Comparison of ENCODE assay signal across 10 mouse cellular contexts in the genomic region with DNA sequence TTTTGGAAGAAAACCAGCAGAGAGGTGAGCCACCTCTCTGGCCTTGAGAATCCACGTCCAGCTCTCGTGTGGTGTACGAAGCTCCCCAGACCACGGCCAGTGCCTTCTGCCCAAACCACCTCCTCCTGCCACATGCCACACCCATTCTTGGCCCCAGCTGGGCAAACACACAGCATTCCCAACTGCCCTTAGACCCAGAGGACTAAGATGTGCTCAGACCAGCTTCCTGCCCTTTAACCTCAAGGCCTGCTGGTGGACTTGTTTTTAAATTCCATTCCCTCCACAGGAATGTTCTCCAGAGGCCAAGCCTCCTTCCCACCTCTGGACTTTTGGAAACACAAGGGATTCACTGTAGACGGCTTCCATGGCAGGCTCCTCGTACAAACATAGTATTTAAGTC.
DNase-seq lines count a peak whose midpoint lies in the region; ATAC-seq and TF ChIP-seq lines count a peak whose summit lies in the region.
"Had no signal": no experiment of that assay in that cellular context is flagged by ENCODE, and none has a peak within 500 bp of the region (broad histone marks: within the 10 kb centered on the region; RNA-seq: fewer than 3 reads in every experiment).

No protein-coding gene starts in this region.

- peaks cover 25% of the 10 kb centered on the region for H3K27me3 ChIP-seq in midbrain, embryonic 10.5 days (ENCODE audit: low read depth, poor library complexity, severe bottlenecking)
- H3K27me3 ChIP-seq in midbrain, postnatal 0 days (ENCODE audit: insufficient read depth, low read length), result no peaks in the 10 kb centered on the region; the same call in 1 of the 2 replicates
- no peaks in the 10 kb centered on the region for H3K27me3 ChIP-seq in myocyte (ENCODE audit: control insufficient read depth, insufficient read depth, insufficient read length)

- WGBS in midbrain, embryonic 10.5 days, result 80% methylated on average over 6 of the region's 6 CpGs
- WGBS in midbrain, postnatal 0 days, result 76% methylated on average over 6 of the region's 6 CpGs

- no peaks in the 10 kb centered on the region for H3K79me2 ChIP-seq in myocyte (ENCODE audit: control insufficient read depth, insufficient read depth)

- H3ac ChIP-seq in myocyte (ENCODE audit: control insufficient read depth, insufficient read length), result no peak overlapping the region

- no peak for ATAC-seq in midbrain, postnatal 0 days (ENCODE audit: low FRiP score)
- ATAC-seq in erythroblast, adult 5-6 weeks (replicated peaks; ENCODE audit: low FRiP score, poor library complexity, severe bottlenecking), result no peak

- H3K4me1 ChIP-seq in midbrain, embryonic 10.5 days, result peaks cover 45% of the 10 kb centered on the region
- no peaks in the 10 kb centered on the region for H3K4me1 ChIP-seq in midbrain, postnatal 0 days (ENCODE audit: insufficient read depth, low read length)

- H3K9ac ChIP-seq in midbrain, postnatal 0 days (replicated peaks; ENCODE audit: low read length, poor library complexity, severe bottlenecking), result no peak overlapping the region

- no peak overlapping the region for H3K4me3 ChIP-seq in midbrain, embryonic 10.5 days
- no peak overlapping the region for H3K4me3 ChIP-seq in midbrain, postnatal 0 days (ENCODE audit: low read depth, low read length)
- no peak overlapping the region for H3K4me3 ChIP-seq in myocyte

- TF ChIP-seq CTCF in midbrain, postnatal 0 days (IDR thresholded peaks at IDR 0.05), result no peak

- TF ChIP-seq POLR2A in myocyte (IDR thresholded peaks at IDR 0.05; ENCODE audit: insufficient read length, low read depth), result no peak

- no peak overlapping the region for H3K4me2 ChIP-seq in midbrain, postnatal 0 days (ENCODE audit: low read depth, low read length, poor library complexity, severe bottlenecking)
- peak overlapping the region; percentile 44 for H3K4me2 ChIP-seq in myocyte (ENCODE audit: low read depth)

- peak; percentile 41 for DNase-seq in midbrain, embryonic 10.5 days (ENCODE audit: low spot score)
- no peak for DNase-seq in midbrain, postnatal 0 days (ENCODE audit: low spot score)
- peak; percentile 60 for DNase-seq in embryo, embryonic 10.5 days (ENCODE audit: low spot score)
- peak; percentile 68 for DNase-seq in kidney, postnatal 10 days
- DNase-seq in right cerebral cortex, postnatal 4 days, result no peak
- DNase-seq: cerebellum, adult 2 months had no signal

- no peaks in the 10 kb centered on the region for H3K36me3 ChIP-seq in midbrain, embryonic 10.5 days
- H3K36me3 ChIP-seq in midbrain, postnatal 0 days (ENCODE audit: insufficient read depth, low read length), result no peaks in the 10 kb centered on the region
- no peaks in the 10 kb centered on the region for H3K36me3 ChIP-seq in myocyte (ENCODE audit: control insufficient read depth, insufficient read depth)
- H3K36me3 ChIP-seq: G1E had no signal

- peaks cover 17% of the 10 kb centered on the region; the same call in 1 of the 2 replicates for H3K9me3 ChIP-seq in midbrain, embryonic 10.5 days (replicated peaks)
- H3K9me3 ChIP-seq in midbrain, postnatal 0 days (ENCODE audit: low read length), result 0 out of 2 replicates have a peak, but pooled peaks cover 4% of the 10 kb centered on the region
- H3K9me3 ChIP-seq: G1E had no signal

- 0 out of 2 replicates have a peak overlapping the region, but pooled peaks have one; percentile 6 for H3K27ac ChIP-seq in midbrain, embryonic 10.5 days (replicated peaks)
- no peak overlapping the region for H3K27ac ChIP-seq in midbrain, postnatal 0 days (ENCODE audit: low read depth, low read length)
- H3K27ac ChIP-seq: macrophage had no signal

TF ChIP-seq in myocyte, 11 proteins besides CTCF, POLR2A, EP300 and RAD21:
- 0 out of 2 replicates have a peak, but pooled peaks have one; percentile 36 for TF ChIP-seq CEBPB (IDR thresholded peaks at IDR 0.05; ENCODE audit: insufficient read depth, poor library complexity, severe bottlenecking)
- no peak for TF ChIP-seq USF1 (IDR thresholded peaks at IDR 0.05; ENCODE audit: low read depth)
- TF ChIP-seq TCF12 (IDR thresholded peaks at IDR 0.05; ENCODE audit: insufficient read depth, poor library complexity, severe bottlenecking), result peak; percentile 88
- TF ChIP-seq POLR2AphosphoS2 (IDR thresholded peaks at IDR 0.05; ENCODE audit: insufficient read length, low read depth), result no peak
- TF ChIP-seq MYOG (IDR thresholded peaks at IDR 0.05; ENCODE audit: control insufficient read depth in 1 of 3, insufficient read depth in 1 of 3, insufficient read length in 2 of 3, low read depth in 2 of 3), result peak; percentile 58 to 94 (median 70)
- TF ChIP-seq E2F4 (IDR thresholded peaks at IDR 0.05; ENCODE audit: insufficient read depth), result no peak
- TF ChIP-seq TCF3 (IDR thresholded peaks at IDR 0.05; ENCODE audit: insufficient read length, low read depth), result peak; percentile 88
- TF ChIP-seq MYOD1 (IDR thresholded peaks at IDR 0.05; ENCODE audit: control insufficient read depth in 1 of 3, insufficient read length in 2 of 3, low read depth in 2 of 3), result peak in 2 of 3 experiments; percentile 73 to 90
- no peak for TF ChIP-seq SRF (IDR thresholded peaks at IDR 0.05; ENCODE audit: control insufficient read depth, insufficient read length, low read depth)

Comparison
In these comparisons a context has a peak if more than half of its experiments do, and no peak if none do; other contexts are left out.
1. DNase-seq: peak in midbrain, embryonic 10.5 days (single experiment), embryo, embryonic 10.5 days (single experiment) and kidney, postnatal 10 days (single experiment); none in midbrain, postnatal 0 days (single experiment) and right cerebral cortex, postnatal 4 days (single experiment).